Mouse (Mus musculus) CD4-positive helper T cell, adult 2 months (primary cell): ENCODE measurements around the gene Mrpl16.
A peak's percentile ranks its signal among the peaks of the same experiment; 100 is the strongest.

Source experiments
- DNase-seq: peaks from one replicate; pipeline ENCODE4 v3.0.0-alpha.2; 2012; ENCODE audit warnings: low read depth, missing footprints, low spot score

Gene Mrpl16

GRCm38 (mm10) chr19:11804423-11804822, 34.2 kb downstream of the Mrpl16 start:
- DNase-seq, result no peak

- DNase-seq, result peak; percentile 52
These were observed 37.1 kb downstream of the Mrpl16 start for GRCm38 (mm10) chr19:11807251-11807650.

- no peak for DNase-seq
These were observed 37.6 kb downstream of the Mrpl16 start for GRCm38 (mm10) chr19:11807822-11808221.

GRCm38 (mm10) chr19:11808452-11808851, 38.3 kb downstream of the Mrpl16 start:
- no peak for DNase-seq

GRCm38 (mm10) chr19:11810003-11810758, 40.0 kb downstream of the Mrpl16 start:
- no peak for DNase-seq

- no peak for DNase-seq
These were observed 40.7 kb downstream of the Mrpl16 start for GRCm38 (mm10) chr19:11810856-11811255.

- DNase-seq, result no peak
These were observed 41.6 kb downstream of the Mrpl16 start for GRCm38 (mm10) chr19:11811688-11812365.

- no peak for DNase-seq
These were observed 42.9 kb downstream of the Mrpl16 start for GRCm38 (mm10) chr19:11813136-11813535.

- no peak for DNase-seq
These were observed 43.5 kb downstream of the Mrpl16 start for GRCm38 (mm10) chr19:11813649-11814048.

- no peak for DNase-seq
These were observed 44.6 kb downstream of the Mrpl16 start for GRCm38 (mm10) chr19:11814742-11815333.

GRCm38 (mm10) chr19:11816706-11817105, 46.5 kb downstream of the Mrpl16 start:
- DNase-seq, result no peak

GRCm38 (mm10) chr19:11817586-11817985, 47.4 kb downstream of the Mrpl16 start:
- DNase-seq, result no peak

GRCm38 (mm10) chr19:11818199-11819142, 48.3 kb downstream of the Mrpl16 start:
- peak; percentile 42 for DNase-seq

GRCm38 (mm10) chr19:11819143-11819700, 49.0 kb downstream of the Mrpl16 start, which contains the start of gene Stx3:
TSS of gene Stx3 (minus strand) at chr19:11819403.
- DNase-seq, result peak; percentile 28

GRCm38 (mm10) chr19:11819800-11820199, 49.6 kb downstream of the Mrpl16 start:
- peak; percentile 46 for DNase-seq

GRCm38 (mm10) chr19:11820211-11820610, 50.0 kb downstream of the Mrpl16 start:
- no peak for DNase-seq

GRCm38 (mm10) chr19:11823346-11824065, 53.3 kb downstream of the Mrpl16 start:
- no peak for DNase-seq
